Mouse (Mus musculus) MEL (cell line): ENCODE data around the gene Zp1. TPM values are rescaled to one million over a fixed set of nuclear protein-coding genes. Genes with fewer than 3 reads are reported as not detected.

ENCODE experiments used
- DNase-seq: peaks from one replicate; pipeline ENCODE4 v3.0.0; 2011; ENCODE audit warnings: low read depth, low spot score
- H3K27ac ChIP-seq: 2 replicates; pipeline ENCODE4 v1.5.1; 2012; ENCODE audit warnings: low read depth, mild to moderate bottlenecking, control low read depth, low read length, moderate library complexity; ENCODE audit not compliant: control insufficient read depth
- H3K27me3 ChIP-seq, 2 experiments: fragments of 150-350 bp in 1 of 2; sonication (generic) in 1 of 2; 2 replicates each; pipeline ENCODE4 v1.6.1; 2012; ENCODE audit warnings: low read length in 2 of 2, mild to moderate bottlenecking in 2 of 2, improper control_type of control experiment in 1 of 2, moderate library complexity in 1 of 2; ENCODE audit not compliant: insufficient read depth in 2 of 2, control insufficient read depth in 1 of 2
- H3K36me3 ChIP-seq, 2 experiments: 2 replicates each; pipeline ENCODE4 v1.6.1; 2012 to 2014; ENCODE audit warnings: low read length in 2 of 2, improper control_type of control experiment in 1 of 2, inconsistent platforms in 1 of 2, mild to moderate bottlenecking in 1 of 2; ENCODE audit not compliant: insufficient read depth in 2 of 2, control insufficient read depth in 1 of 2
- H3K4me1 ChIP-seq, 2 experiments: fragments of 150-350 bp in 1 of 2; sonication (generic) in 1 of 2; 2 replicates each; pipeline ENCODE4 v1.6.1; 2012; ENCODE audit warnings: low read length in 2 of 2, improper control_type of control experiment in 1 of 2, mild to moderate bottlenecking in 1 of 2; ENCODE audit not compliant: insufficient read depth in 2 of 2, control insufficient read depth in 1 of 2
- H3K4me3 ChIP-seq, 2 experiments: fragments of 150-350 bp in 1 of 2; sonication (generic) in 1 of 2; 2 replicates each; pipeline ENCODE4 v1.5.1; 2012; ENCODE audit warnings: low read depth in 2 of 2, low read length in 2 of 2, mild to moderate bottlenecking in 2 of 2, moderate library complexity in 2 of 2, control low read depth in 1 of 2, improper control_type of control experiment in 1 of 2; ENCODE audit not compliant: control insufficient read depth in 1 of 2, insufficient read depth in 1 of 2
- H3K79me2 ChIP-seq: 2 replicates; pipeline ENCODE4 v1.6.1; 2012; ENCODE audit warnings: mild to moderate bottlenecking, low read length, moderate library complexity; ENCODE audit not compliant: control insufficient read depth, poor library complexity, insufficient read depth
- H3K9ac ChIP-seq: 2 replicates; pipeline ENCODE4 v1.6.1; 2012; ENCODE audit warnings: low read depth, mild to moderate bottlenecking, control low read depth, low read length, moderate library complexity; ENCODE audit not compliant: control insufficient read depth, poor library complexity, severe bottlenecking
- H3K9me3 ChIP-seq: fragments of 150-350 bp; sonication (generic); replicated peaks from 2 replicates; pipeline ENCODE4 v1.6.1; 2012; ENCODE audit warnings: mild to moderate bottlenecking, low read length, improper control_type of control experiment, moderate library complexity; ENCODE audit not compliant: insufficient read depth
- BHLHE40 ChIP-seq: IDR thresholded peaks from 2 replicates; pipeline ENCODE4 v1.6.1; 2012; ENCODE audit warnings: low read depth, mild to moderate bottlenecking, inconsistent platforms, low read length, improper control_type of control experiment, borderline replicate concordance
- CHD1 ChIP-seq: IDR thresholded peaks from 2 replicates; pipeline ENCODE4 v1.6.1; 2012; ENCODE audit warnings: low read depth, mild to moderate bottlenecking, inconsistent platforms, low read length, improper control_type of control experiment
- CHD2 ChIP-seq: IDR thresholded peaks from 2 replicates; pipeline ENCODE4 v1.6.1; 2011; ENCODE audit warnings: low read length, improper control_type of control experiment
- CTCF ChIP-seq, 3 experiments: IDR thresholded peaks in 2 of 3; conservative IDR thresholded peaks in 1 of 3; 2 replicates each; pipeline ENCODE4 v1.5.1; 2011 to 2012; ENCODE audit warnings: low read length in 3 of 3, low read depth in 2 of 3, mild to moderate bottlenecking in 2 of 3, improper control_type of control experiment in 1 of 3, inconsistent platforms in 1 of 3, mixed read lengths in 1 of 3, moderate library complexity in 1 of 3; ENCODE audit not compliant: control insufficient read depth in 1 of 3, insufficient read depth in 1 of 3, poor library complexity in 1 of 3, severe bottlenecking in 1 of 3
- E2F4 ChIP-seq: IDR thresholded peaks from 2 replicates; pipeline ENCODE4 v1.6.1; 2011; ENCODE audit warnings: low read depth, low read length, improper control_type of control experiment, borderline replicate concordance
- ELF1 ChIP-seq: IDR thresholded peaks from 2 replicates; pipeline ENCODE4 v1.6.1; 2014; ENCODE audit warnings: low read depth, mild to moderate bottlenecking, inconsistent platforms, low read length, improper control_type of control experiment, moderate library complexity
- EP300 ChIP-seq, 2 experiments: IDR thresholded peaks; 2 replicates each; pipeline ENCODE4 v1.6.1; 2011; ENCODE audit warnings: improper control_type of control experiment in 2 of 2, low read length in 2 of 2, low read depth in 1 of 2, mild to moderate bottlenecking in 1 of 2
- ETS1 ChIP-seq: IDR thresholded peaks from 2 replicates; pipeline ENCODE4 v1.6.1; 2012; ENCODE audit warnings: low read depth, mild to moderate bottlenecking, inconsistent platforms, low read length, improper control_type of control experiment, moderate library complexity
- GABPA ChIP-seq: IDR thresholded peaks from 2 replicates; pipeline ENCODE4 v1.6.1; 2012; ENCODE audit warnings: low read depth, mild to moderate bottlenecking, inconsistent platforms, low read length, improper control_type of control experiment, moderate library complexity
- GATA1 ChIP-seq: IDR thresholded peaks from 2 replicates; pipeline ENCODE4 v1.6.1; 2011; ENCODE audit warnings: low read depth, low read length, improper control_type of control experiment
- HCFC1 ChIP-seq: IDR thresholded peaks from 2 replicates; pipeline ENCODE4 v1.6.1; 2012; ENCODE audit warnings: low read depth, mild to moderate bottlenecking, inconsistent platforms, low read length, improper control_type of control experiment, moderate library complexity
- JUND ChIP-seq: IDR thresholded peaks from 2 replicates; pipeline ENCODE4 v1.6.1; 2011; ENCODE audit warnings: low read depth, mild to moderate bottlenecking, improper control_type of control experiment, low read length
- KAT2A ChIP-seq: conservative IDR thresholded peaks from 2 replicates; pipeline ENCODE4 v1.6.1; 2012; ENCODE audit warnings: low read depth, low read length, improper control_type of control experiment, inconsistent platforms
- MAFK ChIP-seq: IDR thresholded peaks from 2 replicates; pipeline ENCODE4 v1.6.1; 2011; ENCODE audit warnings: low read depth, mild to moderate bottlenecking, low read length, improper control_type of control experiment, borderline replicate concordance
- MAX ChIP-seq: IDR thresholded peaks from 2 replicates; pipeline ENCODE4 v1.6.1; 2011; ENCODE audit warnings: low read length, improper control_type of control experiment
- MAZ ChIP-seq: IDR thresholded peaks from 2 replicates; pipeline ENCODE4 v1.6.1; 2012; ENCODE audit warnings: low read depth, mild to moderate bottlenecking, inconsistent platforms, low read length, improper control_type of control experiment
- MXI1 ChIP-seq: IDR thresholded peaks from 2 replicates; pipeline ENCODE4 v1.6.1; 2011; ENCODE audit warnings: mild to moderate bottlenecking, low read depth, low read length, improper control_type of control experiment
- MYB ChIP-seq: IDR thresholded peaks from 2 replicates; pipeline ENCODE4 v1.6.1; 2011; ENCODE audit warnings: mild to moderate bottlenecking, low read depth, low read length, improper control_type of control experiment
- MYC ChIP-seq: IDR thresholded peaks from 2 replicates; pipeline ENCODE4 v1.6.1; 2011; ENCODE audit warnings: low read depth, mild to moderate bottlenecking, low read length, improper control_type of control experiment, moderate library complexity
- NELFE ChIP-seq: IDR thresholded peaks from 2 replicates; pipeline ENCODE4 v1.6.1; 2011; ENCODE audit warnings: low read depth, low read length, improper control_type of control experiment
- NRF1 ChIP-seq: IDR thresholded peaks from 2 replicates; pipeline ENCODE4 v1.6.1; 2014; ENCODE audit warnings: low read depth, mild to moderate bottlenecking, inconsistent platforms, low read length, improper control_type of control experiment, moderate library complexity; ENCODE audit not compliant: poor library complexity, insufficient read depth, severe bottlenecking
- POLR2AphosphoS2 ChIP-seq: IDR thresholded peaks from 2 replicates; pipeline ENCODE4 v1.6.1; 2011; ENCODE audit warnings: low read length, improper control_type of control experiment
- POLR2AphosphoS5 ChIP-seq: IDR thresholded peaks from 2 replicates; pipeline ENCODE4 v1.6.1; 2012; ENCODE audit warnings: low read depth, borderline replicate concordance, mild to moderate bottlenecking, inconsistent platforms, low read length, moderate library complexity, mixed read lengths
- RAD21 ChIP-seq: IDR thresholded peaks from 2 replicates; pipeline ENCODE4 v1.6.1; 2011; ENCODE audit warnings: mild to moderate bottlenecking, low read depth, low read length, improper control_type of control experiment
- SIN3A ChIP-seq: IDR thresholded peaks from 2 replicates; pipeline ENCODE4 v1.6.1; 2012; ENCODE audit warnings: low read length, improper control_type of control experiment, inconsistent platforms
- SMC3 ChIP-seq: IDR thresholded peaks from 2 replicates; pipeline ENCODE4 v1.6.1; 2011; ENCODE audit warnings: low read depth, low read length, improper control_type of control experiment
- TAL1 ChIP-seq: IDR thresholded peaks from 2 replicates; pipeline ENCODE4 v1.6.1; 2012; ENCODE audit warnings: mild to moderate bottlenecking, inconsistent platforms, low read length, moderate library complexity, mixed read lengths
- TBP ChIP-seq: IDR thresholded peaks from 2 replicates; pipeline ENCODE4 v1.8.0; 2011; ENCODE audit warnings: low read depth, low read length, improper control_type of control experiment
- UBTF ChIP-seq: IDR thresholded peaks from 2 replicates; pipeline ENCODE4 v1.6.1; 2012; ENCODE audit warnings: low read depth, mild to moderate bottlenecking, inconsistent platforms, low read length, improper control_type of control experiment, moderate library complexity, borderline replicate concordance; ENCODE audit not compliant: insufficient read depth
- USF1 ChIP-seq: IDR thresholded peaks from 2 replicates; pipeline ENCODE4 v1.6.1; 2014; ENCODE audit warnings: low read depth, mild to moderate bottlenecking, inconsistent platforms, low read length, improper control_type of control experiment, moderate library complexity
- USF2 ChIP-seq, 2 experiments: IDR thresholded peaks; 2 replicates each; pipeline ENCODE4 v1.6.1; 2011 to 2012; ENCODE audit warnings: improper control_type of control experiment in 2 of 2, low read length in 2 of 2, borderline replicate concordance in 1 of 2, inconsistent platforms in 1 of 2, low read depth in 1 of 2, mild to moderate bottlenecking in 1 of 2; ENCODE audit not compliant: insufficient read depth in 1 of 2
- ZC3H11A ChIP-seq: IDR thresholded peaks from 2 replicates; pipeline ENCODE4 v1.6.1; 2012; ENCODE audit warnings: low read depth, mild to moderate bottlenecking, inconsistent platforms, low read length, improper control_type of control experiment
- ZKSCAN1 ChIP-seq: IDR thresholded peaks from 2 replicates; pipeline ENCODE4 v1.6.1; 2012; ENCODE audit warnings: low read depth, mild to moderate bottlenecking, inconsistent platforms, low read length, improper control_type of control experiment, moderate library complexity
- ZMIZ1 ChIP-seq: IDR thresholded peaks from 2 replicates; pipeline ENCODE4 v1.6.1; 2012; ENCODE audit warnings: low read depth, mild to moderate bottlenecking, inconsistent platforms, low read length, improper control_type of control experiment, moderate library complexity
- ZNF384 ChIP-seq: IDR thresholded peaks from 2 replicates; pipeline ENCODE4 v1.6.1; 2012; ENCODE audit warnings: low read depth, mild to moderate bottlenecking, inconsistent platforms, low read length, improper control_type of control experiment
- polyA plus RNA-seq, 2 experiments: library from polyadenylated mRNA; stranded (reverse) in 1 of 2; unstranded in 1 of 2; fragments of >175 nt in 1 of 2; fragments of >200 nt in 1 of 2; gene quantifications; 2 replicates each; pipeline versions ENCODE4 v1.2.1 to v1.2.4; 2012; ENCODE audit warnings: low replicate concordance in 2 of 2, low read depth in 1 of 2; ENCODE audit not compliant: insufficient read length in 2 of 2, insufficient read depth in 1 of 2, missing spikeins in 1 of 2
- total RNA-seq: library from RNA; depleted of rRNA; stranded (reverse); fragments of 300-350 nt; gene quantifications from 2 replicates; pipeline ENCODE4 v1.2.3, GENCODE M21; 2012

The Zp1 gene
- total and polyA plus RNA-seq, 3 experiments = not detected

- TF ChIP-seq ELF1 (no peak), ZMIZ1 (no peak)
Observed at GRCm38 (mm10) chr19:10909087-10909721, 11.2 kb downstream of the Zp1 start (continued).

- peaks cover 0 to 4% of the 10 kb centered on the region in 2 experiments; a peak in 1 of 4 replicates for H3K36me3 ChIP-seq
- H3K27me3 ChIP-seq = no peaks in the 10 kb centered on the region
- H3K4me1 ChIP-seq = no peaks in the 10 kb centered on the region
- no peak overlapping the region for H3K9ac ChIP-seq
- no peaks in the 10 kb centered on the region for H3K9me3 ChIP-seq
- DNase-seq = peak; percentile 71
- no peak overlapping the region for H3K4me3 ChIP-seq
- no peak overlapping the region for H3K27ac ChIP-seq
- no peaks in the 10 kb centered on the region for H3K79me2 ChIP-seq
- no peak for TF ChIP-seq E2F4
- TF ChIP-seq UBTF = no peak
- TF ChIP-seq POLR2AphosphoS5 = no peak
- TF ChIP-seq TBP = 0 out of 2 replicates have a peak, but pooled peaks have one; percentile 18
- TF ChIP-seq POLR2AphosphoS2 = no peak
- TF ChIP-seq JUND = no peak
- no peak for TF ChIP-seq ZKSCAN1
- no peak for TF ChIP-seq MAZ
- TF ChIP-seq ETS1 = no peak
- TF ChIP-seq HCFC1 = no peak
- TF ChIP-seq MAX = no peak
- TF ChIP-seq ZNF384 = no peak
- TF ChIP-seq CHD2 = no peak
- TF ChIP-seq NRF1 = no peak
- no peak for TF ChIP-seq ZMIZ1
- TF ChIP-seq CHD1 = no peak
- TF ChIP-seq SMC3 = peak; percentile 90
- no peak for TF ChIP-seq USF1
- peak; percentile 73 for TF ChIP-seq ZC3H11A
- no peak for TF ChIP-seq MYB
- TF ChIP-seq EP300 (IDR thresholded peaks at IDR 0.05; ENCODE audit: low read depth in 1 of 2, low read length in 2 of 2) = no peak
- TF ChIP-seq NELFE = no peak
- TF ChIP-seq KAT2A = no peak
- TF ChIP-seq GATA1 = no peak
- no peak for TF ChIP-seq GABPA
- peak; percentile 81 to 96 (median 89) for TF ChIP-seq CTCF (IDR thresholded peaks at IDR 0.05 in 2 of 3, conservative IDR thresholded peaks at IDR 0.05 in 1 of 3; ENCODE audit: control insufficient read depth in 1 of 3, insufficient read depth in 1 of 3, low read depth in 2 of 3, low read length in 3 of 3, poor library complexity in 1 of 3, severe bottlenecking in 1 of 3)
- no peak for TF ChIP-seq MXI1
- no peak for TF ChIP-seq MAFK
- TF ChIP-seq RAD21 = peak; percentile 82
- 0 out of 2 replicates have a peak, but pooled peaks have one; percentile 32 for TF ChIP-seq MYC
- no peak for TF ChIP-seq BHLHE40
- no peak for TF ChIP-seq SIN3A
- no peak for TF ChIP-seq TAL1
- TF ChIP-seq USF2 (IDR thresholded peaks at IDR 0.05; ENCODE audit: borderline replicate concordance in 1 of 2, insufficient read depth in 1 of 2, low read depth in 1 of 2, low read length in 2 of 2) = no peak
Observed at GRCm38 (mm10) chr19:10907891-10908290, 12.5 kb downstream of the Zp1 start.
